Mouse (Mus musculus) left cerebral cortex, postnatal 4 days (tissue): ENCODE results near the gene Vmn1r178. TPM values are rescaled to one million over a fixed set of nuclear protein-coding genes. Genes with fewer than 3 reads are reported as not detected.
"Not testable (repeated sequence)": the region's sequence is repeated elsewhere in the genome, so short reads cannot be mapped to it uniquely, and the experiment has no call there.

ENCODE experiments used
- DNase-seq: peaks from one replicate; pipeline ENCODE4 v3.0.0-alpha.2; 2022
- intact Hi-C: fragments of 180-260 bp; cut with DNase I; formaldehyde crosslinking; loops from one replicate; pipeline ENCODE4 v1.15.1; 2025
- total RNA-seq, 2 experiments: library from RNA; stranded (reverse); gene quantifications; 2 replicates each; pipeline ENCODE4 v1.2.3; 2021

Gene Vmn1r178
- not detected for total RNA-seq

- no peak for DNase-seq
- intact Hi-C loops, result no loop called here
Observed at GRCm38 (mm10) chr7:23891709-23892108, at the start of gene Vmn1r178. Vmn1r178 (plus strand) TSS chr7:23892009.

GRCm38 (mm10) chr7:23866349-23866748, 25.5 kb upstream of the Vmn1r178 start, which contains the start of gene Vmn1r177:
Vmn1r177 (minus strand) TSS chr7:23866449.
- intact Hi-C loops, DNase-seq: not testable (repeated sequence)

DNA sequence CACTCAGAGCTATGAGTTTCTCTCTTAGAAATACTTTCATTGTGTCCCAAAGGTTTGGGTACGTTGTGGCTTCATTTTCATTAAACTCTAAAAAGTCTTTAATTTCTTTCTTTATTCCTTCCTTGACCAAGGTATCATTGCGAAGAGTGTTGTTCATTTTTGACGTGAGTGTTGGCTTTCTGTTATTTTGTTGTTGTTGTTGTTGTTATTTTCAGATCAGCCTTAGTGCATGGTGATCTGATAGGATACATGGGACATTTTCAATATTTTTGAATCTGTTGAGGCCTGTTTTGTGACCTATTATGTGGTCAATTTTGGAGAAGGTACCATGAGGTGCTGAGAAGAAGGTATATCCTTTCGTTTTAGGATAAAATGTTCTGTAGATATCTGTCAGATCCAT, 14.9 kb upstream of the Vmn1r178 start:
- intact Hi-C loops, DNase-seq: not testable (repeated sequence)

DNA sequence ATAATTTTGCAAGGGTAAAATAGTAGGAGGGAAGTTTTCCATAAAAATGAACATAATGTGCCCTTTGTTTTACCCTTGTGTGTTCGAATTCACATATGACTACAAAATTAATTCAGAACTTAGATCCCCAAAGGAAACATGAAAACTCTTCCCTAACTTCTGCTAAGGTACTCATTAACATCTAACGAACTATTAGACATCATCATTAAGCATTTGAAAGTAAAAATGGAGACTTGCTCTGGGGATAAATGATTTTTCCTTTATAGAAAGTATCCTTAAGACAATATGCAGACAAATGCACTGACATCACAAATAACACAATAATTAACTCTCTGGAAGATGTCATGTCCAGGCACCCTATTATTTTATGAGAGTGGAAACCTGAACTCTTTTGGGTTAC, 34.9 kb downstream of the Vmn1r178 start, which contains the start of gene Vmn1r179:
Vmn1r179 (plus strand) TSS at position 301 of the 400 bp plus-strand sequence.
- DNase-seq, result no peak
- intact Hi-C loops, result no loop called here

Other genes with a start within 250 kb of the Vmn1r178 start
- gene Vmn1r172, start 233.7 kb upstream of the Vmn1r178 start, total RNA-seq, result not detected
- not detected for gene Vmn1r173, start 191.3 kb upstream of the Vmn1r178 start, total RNA-seq
- gene Vmn1r174, start 139.7 kb upstream of the Vmn1r178 start, total RNA-seq, result not detected
- not detected for gene Vmn1r175, start 81.4 kb upstream of the Vmn1r178 start, total RNA-seq
- not detected for gene Vmn1r176, start 54.6 kb upstream of the Vmn1r178 start, total RNA-seq
- not detected for gene Vmn1r177, start 25.6 kb upstream of the Vmn1r178 start, total RNA-seq
- not detected for gene Vmn1r179, start 35.0 kb downstream of the Vmn1r178 start, total RNA-seq
- gene Vmn1r180, start 58.6 kb downstream of the Vmn1r178 start, total RNA-seq, result not detected
- gene Vmn1r181, start 82.6 kb downstream of the Vmn1r178 start, total RNA-seq, result not detected
- gene V1rd19, start 109.7 kb downstream of the Vmn1r178 start, total RNA-seq, result not detected
- not detected for gene Vmn1r183, start 161.2 kb downstream of the Vmn1r178 start, total RNA-seq
- 10 to 100 TPM; 32.1 to 33.3 TPM for gene Zfp180, start 189.9 kb downstream of the Vmn1r178 start, total RNA-seq
- gene Zfp112, start 220.3 kb downstream of the Vmn1r178 start, total RNA-seq, result 1 to 10 TPM; 6.6 to 8.1 TPM
- 10 to 100 TPM; 20.4 to 20.7 TPM for gene Zfp235, start 242.2 kb downstream of the Vmn1r178 start, total RNA-seq